In genomic region chr4:139622373-139623282, GRCm38 (mm10) we compare ENCODE assay signal across 8 mouse cellular contexts. TPM values are rescaled to one million over a fixed set of nuclear protein-coding genes. Genes with fewer than 3 reads are reported as not detected.
A peak's percentile ranks its signal among the peaks of the same experiment; 100 is the strongest.
DNase-seq lines count a peak whose midpoint lies in the region; ATAC-seq lines count a peak whose summit lies in the region.

Gene Aldh4a1 (plus strand): TSS chr4:139622866.

- no peaks in the 10 kb centered on the region for H3K27me3 ChIP-seq in lung, embryonic 16.5 days (ENCODE audit: control insufficient read depth, insufficient read depth, low read depth, low read length)

- under 1% methylated on average over 32 of the region's 38 CpGs for WGBS in lung, embryonic 16.5 days

- peak within 1 kb of the TSS; percentile 66 for H3K4me3 ChIP-seq in lung, embryonic 16.5 days (ENCODE audit: low read length)

- ATAC-seq in hematopoietic stem cell, adult 5-6 weeks (replicated peaks in 1 of 2; ENCODE audit: insufficient read depth in 1 of 2, low FRiP score in 2 of 2, low TSS enrichment in 1 of 2, low read depth in 1 of 2, poor library complexity in 2 of 2, severe bottlenecking in 2 of 2), result peak; percentile 99
- peak; percentile 100 for ATAC-seq in lung, embryonic 16.5 days (ENCODE audit: low read depth)

- H3K9me3 ChIP-seq in lung, embryonic 16.5 days (ENCODE audit: control insufficient read depth, low read length), result no peaks in the 10 kb centered on the region

- peak; percentile 97 for DNase-seq in MEL-GATA-1-ER (ENCODE audit: extremely low read depth, low read depth)
- peak; percentile 87 for DNase-seq in cerebellum, adult 8-10 months
- DNase-seq in forelimb bud, embryonic 11.5 days (ENCODE audit: low read depth, low spot score), result peak; percentile 96
- DNase-seq in layer of hippocampus, adult 9-10 months (ENCODE audit: low spot score), result peak; percentile 93
- DNase-seq in ovary, postnatal 10 days (ENCODE audit: low spot score), result peak; percentile 66
- DNase-seq in thymus, postnatal 10 days (ENCODE audit: low spot score in 2 of 2), result peak; percentile 80 to 89

- peak within 1 kb of the TSS; percentile 89 for H3K4me2 ChIP-seq in lung, embryonic 16.5 days (ENCODE audit: low read depth, low read length)

- peak within 1 kb of the TSS; percentile 66 for H3K27ac ChIP-seq in lung, embryonic 16.5 days (ENCODE audit: low read length)

- H3K36me3 ChIP-seq in lung, embryonic 16.5 days (ENCODE audit: control insufficient read depth, insufficient read depth, low read length), result no peaks in the 10 kb centered on the region

- peaks cover 19% of the 10 kb centered on the region for H3K4me1 ChIP-seq in lung, embryonic 16.5 days (replicated peaks; ENCODE audit: control insufficient read depth, insufficient read depth, low read length)

- H3K9ac ChIP-seq in lung, embryonic 16.5 days (ENCODE audit: low read length), result peak within 1 kb of the TSS; percentile 74

RNA-seq across cellular contexts. Expression of gene Aldh4a1, which starts in this region (rescaled TPM):
- total RNA-seq in hematopoietic stem cell, adult 5-6 weeks (2017), result 5.7 and 9.9 TPM in 2 replicates
- 25.5 and 30.7 TPM in 2 replicates for polyA plus RNA-seq in lung, embryonic 16.5 days (2015; fragmentation: Nextera tagmentation; extraction: Ambion mirVana)

Comparison
In these comparisons a context has a peak if more than half of its experiments do, and no peak if none do; other contexts are left out.
1. Peak in every context shown above with its lines: DNase-seq, ATAC-seq, H3K4me3 ChIP-seq and H3K27ac ChIP-seq.